Mouse (Mus musculus): ENCODE results near the gene Acta2. TPM values are rescaled to one million over a fixed set of nuclear protein-coding genes. Genes with fewer than 3 reads are reported as not detected.

The Acta2 gene
- polyA plus RNA-seq, 1 experiment from 2014 or later = 2.7 TPM

DNA sequence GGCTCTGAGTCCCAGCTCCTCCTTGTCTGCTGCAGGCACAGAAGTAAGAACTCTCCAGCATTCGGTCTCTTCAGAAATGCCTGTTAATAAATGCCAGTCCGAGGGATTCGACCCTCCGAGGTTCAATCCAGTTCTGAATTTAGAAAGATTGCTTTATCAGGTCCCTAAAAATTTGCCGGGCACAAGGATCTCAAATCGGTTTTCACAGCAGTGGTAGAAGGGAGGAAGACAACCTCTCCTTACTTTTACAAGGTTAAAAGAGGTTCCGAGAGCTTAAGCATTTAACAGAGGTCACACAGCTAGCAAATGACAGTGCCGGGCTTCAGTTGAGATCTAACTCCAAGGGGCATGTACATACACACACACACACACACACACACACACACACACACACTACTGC lies 36.0 kb upstream of the Acta2 start:
- H3K36me3 ChIP-seq (ENCODE audit: control insufficient read depth, insufficient read depth, low read length) = no peaks in the 10 kb centered on the region
- no peak for ATAC-seq (ENCODE audit: low read depth)
- no peak overlapping the region for H3K4me3 ChIP-seq (ENCODE audit: low read depth, low read length)
- H3K4me1 ChIP-seq (ENCODE audit: control insufficient read depth, insufficient read depth, low read length) = peaks cover 7% of the 10 kb centered on the region
- peak overlapping the region; percentile 76; the same call in 1 of the 2 replicates for H3K4me2 ChIP-seq (ENCODE audit: low read depth, low read length)
- 70% methylated on average over 8 of the region's 8 CpGs for WGBS
- no peaks in the 10 kb centered on the region for H3K27me3 ChIP-seq (ENCODE audit: control insufficient read depth, insufficient read depth, low read length)
- H3K9me3 ChIP-seq (ENCODE audit: control insufficient read depth, low read length) = no peaks in the 10 kb centered on the region
- no peak overlapping the region for H3K27ac ChIP-seq (ENCODE audit: low read depth, low read length)
- no peak overlapping the region for H3K9ac ChIP-seq (replicated peaks; ENCODE audit: low read depth, low read length)

DNA sequence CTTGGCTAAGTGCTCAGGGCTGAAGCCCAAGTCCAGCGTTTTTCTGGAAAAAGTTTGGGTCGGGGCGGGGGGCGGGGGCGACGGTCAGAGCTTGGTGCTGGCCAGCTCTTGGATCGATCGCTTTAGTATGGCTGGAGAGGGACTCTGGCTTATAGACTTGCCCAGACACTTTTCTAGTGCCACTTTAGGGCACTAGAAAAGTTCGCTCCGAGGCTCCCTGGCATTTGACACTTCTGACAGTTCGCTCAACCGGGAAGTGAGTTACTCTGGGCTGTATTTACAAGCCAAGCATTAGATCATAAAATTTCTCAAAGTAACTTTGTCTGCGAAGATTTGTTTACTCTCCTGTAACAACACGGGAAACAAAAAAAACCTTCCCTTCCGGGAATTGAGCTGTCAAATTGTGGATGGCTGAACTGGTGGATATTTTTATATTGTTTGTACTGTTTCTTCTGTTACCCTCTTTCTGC lies 35.5 kb upstream of the Acta2 start:
- Histone ChIP-seq H3K9ac (replicated peaks; ENCODE audit: low read depth, low read length) (0 out of 2 replicates have a peak overlapping the region, but pooled peaks have one; percentile 28), H3K27me3 (ENCODE audit: control insufficient read depth, insufficient read depth, low read length) (no peaks in the 10 kb centered on the region), H3K9me3 (ENCODE audit: control insufficient read depth, low read length) (no peaks in the 10 kb centered on the region), H3K4me1 (ENCODE audit: control insufficient read depth, insufficient read depth, low read length) (peaks cover 7% of the 10 kb centered on the region), H3K36me3 (ENCODE audit: control insufficient read depth, insufficient read depth, low read length) (no peaks in the 10 kb centered on the region), H3K4me2 (ENCODE audit: low read depth, low read length) (peak overlapping the region; percentile 76), H3K27ac (ENCODE audit: low read depth, low read length) (no peak overlapping the region), H3K4me3 (ENCODE audit: low read depth, low read length) (peak overlapping the region; percentile 31)
- WGBS = 17% methylated on average over 15 of the region's 15 CpGs
- ATAC-seq (ENCODE audit: low read depth) = peak; percentile 38; the same call in 1 of the 2 replicates

GRCm38 (mm10) chr19:34289948-34290789 lies 34.8 kb upstream of the Acta2 start, which contains the start of gene Fas:
Gene Fas (plus strand): TSS chr19:34290666.
- Histone ChIP-seq H3K36me3 (ENCODE audit: control insufficient read depth, insufficient read depth, low read length) (no peaks in the 10 kb centered on the region), H3K27ac (ENCODE audit: low read depth, low read length) (no peak within 1 kb of the TSS), H3K9me3 (ENCODE audit: control insufficient read depth, low read length) (no peaks in the 10 kb centered on the region), H3K4me3 (ENCODE audit: low read depth, low read length) (peak within 1 kb of the TSS; percentile 31), H3K4me2 (ENCODE audit: low read depth, low read length) (peak within 1 kb of the TSS; percentile 76), H3K4me1 (ENCODE audit: control insufficient read depth, insufficient read depth, low read length) (peaks cover 7% of the 10 kb centered on the region), H3K27me3 (ENCODE audit: control insufficient read depth, insufficient read depth, low read length) (no peaks in the 10 kb centered on the region), H3K9ac (replicated peaks; ENCODE audit: low read depth, low read length) (0 out of 2 replicates have a peak within 1 kb of the TSS, but pooled peaks have one; percentile 28)
- 2% methylated on average over 19 of the region's 19 CpGs for WGBS
- peak; percentile 94 for ATAC-seq (ENCODE audit: low read depth)

GRCm38 (mm10) chr19:34288696-34289095 lies 33.3 kb upstream of the Acta2 start:
- Histone ChIP-seq H3K27ac (ENCODE audit: low read depth, low read length) (no peak overlapping the region), H3K9ac (replicated peaks; ENCODE audit: low read depth, low read length) (no peak overlapping the region), H3K4me2 (ENCODE audit: low read depth, low read length) (no peak overlapping the region), H3K9me3 (ENCODE audit: control insufficient read depth, low read length) (no peaks in the 10 kb centered on the region), H3K36me3 (ENCODE audit: control insufficient read depth, insufficient read depth, low read length) (no peaks in the 10 kb centered on the region), H3K4me1 (ENCODE audit: control insufficient read depth, insufficient read depth, low read length) (peaks cover 7% of the 10 kb centered on the region), H3K27me3 (ENCODE audit: control insufficient read depth, insufficient read depth, low read length) (no peaks in the 10 kb centered on the region), H3K4me3 (ENCODE audit: low read depth, low read length) (no peak overlapping the region)
- WGBS = 100% methylated on average over 1 of the region's 1 CpGs
- ATAC-seq (ENCODE audit: low read depth) = no peak

- H3K36me3 ChIP-seq (ENCODE audit: control insufficient read depth, insufficient read depth, low read length) = no peaks in the 10 kb centered on the region
- no peak overlapping the region for H3K4me3 ChIP-seq (ENCODE audit: low read depth, low read length)
- 88% methylated on average over 13 of the region's 13 CpGs for WGBS
- H3K9ac ChIP-seq (replicated peaks; ENCODE audit: low read depth, low read length) = no peak overlapping the region
- peaks cover 7% of the 10 kb centered on the region for H3K4me1 ChIP-seq (ENCODE audit: control insufficient read depth, insufficient read depth, low read length)
- no peak overlapping the region for H3K4me2 ChIP-seq (ENCODE audit: low read depth, low read length)
- no peak for ATAC-seq (ENCODE audit: low read depth)
- H3K27ac ChIP-seq (ENCODE audit: low read depth, low read length) = no peak overlapping the region
- no peaks in the 10 kb centered on the region for H3K27me3 ChIP-seq (ENCODE audit: control insufficient read depth, insufficient read depth, low read length)
- H3K9me3 ChIP-seq (ENCODE audit: control insufficient read depth, low read length) = no peaks in the 10 kb centered on the region
Measured at GRCm38 (mm10) chr19:34287656-34288415, 32.4 kb upstream of the Acta2 start.

- H3K4me1 ChIP-seq (ENCODE audit: control insufficient read depth, insufficient read depth, low read length) = peaks cover 7% of the 10 kb centered on the region
- no peak overlapping the region for H3K9ac ChIP-seq (replicated peaks; ENCODE audit: low read depth, low read length)
- ATAC-seq (ENCODE audit: low read depth) = no peak
- H3K27me3 ChIP-seq (ENCODE audit: control insufficient read depth, insufficient read depth, low read length) = no peaks in the 10 kb centered on the region
- no peaks in the 10 kb centered on the region for H3K36me3 ChIP-seq (ENCODE audit: control insufficient read depth, insufficient read depth, low read length)
- H3K9me3 ChIP-seq (ENCODE audit: control insufficient read depth, low read length) = no peaks in the 10 kb centered on the region
- no peak overlapping the region for H3K27ac ChIP-seq (ENCODE audit: low read depth, low read length)
- no peak overlapping the region for H3K4me3 ChIP-seq (ENCODE audit: low read depth, low read length)
- H3K4me2 ChIP-seq (ENCODE audit: low read depth, low read length) = no peak overlapping the region
Measured at GRCm38 (mm10) chr19:34287221-34287620, 31.8 kb upstream of the Acta2 start.

GRCm38 (mm10) chr19:34284826-34285225 lies 29.4 kb upstream of the Acta2 start:
- 54% methylated on average over 2 of the region's 2 CpGs for WGBS
- no peaks in the 10 kb centered on the region for H3K36me3 ChIP-seq (ENCODE audit: control insufficient read depth, insufficient read depth, low read length)
- no peaks in the 10 kb centered on the region for H3K4me1 ChIP-seq (ENCODE audit: control insufficient read depth, insufficient read depth, low read length)
- no peaks in the 10 kb centered on the region for H3K9me3 ChIP-seq (ENCODE audit: control insufficient read depth, low read length)
- H3K27me3 ChIP-seq (ENCODE audit: control insufficient read depth, insufficient read depth, low read length) = no peaks in the 10 kb centered on the region
- H3K9ac ChIP-seq (replicated peaks; ENCODE audit: low read depth, low read length) = no peak overlapping the region
- no peak for ATAC-seq (ENCODE audit: low read depth)
- no peak overlapping the region for H3K27ac ChIP-seq (ENCODE audit: low read depth, low read length)
- no peak overlapping the region for H3K4me2 ChIP-seq (ENCODE audit: low read depth, low read length)
- H3K4me3 ChIP-seq (ENCODE audit: low read depth, low read length) = no peak overlapping the region

GRCm38 (mm10) chr19:34284383-34284782 lies 29.0 kb upstream of the Acta2 start:
- Histone ChIP-seq H3K4me2 (ENCODE audit: low read depth, low read length) (no peak overlapping the region), H3K27ac (ENCODE audit: low read depth, low read length) (no peak overlapping the region), H3K4me3 (ENCODE audit: low read depth, low read length) (no peak overlapping the region), H3K4me1 (ENCODE audit: control insufficient read depth, insufficient read depth, low read length) (no peaks in the 10 kb centered on the region), H3K36me3 (ENCODE audit: control insufficient read depth, insufficient read depth, low read length) (no peaks in the 10 kb centered on the region), H3K9me3 (ENCODE audit: control insufficient read depth, low read length) (no peaks in the 10 kb centered on the region), H3K27me3 (ENCODE audit: control insufficient read depth, insufficient read depth, low read length) (no peaks in the 10 kb centered on the region), H3K9ac (replicated peaks; ENCODE audit: low read depth, low read length) (no peak overlapping the region)
- ATAC-seq (ENCODE audit: low read depth) = no peak
- WGBS = 71% methylated on average over 10 of the region's 10 CpGs

DNA sequence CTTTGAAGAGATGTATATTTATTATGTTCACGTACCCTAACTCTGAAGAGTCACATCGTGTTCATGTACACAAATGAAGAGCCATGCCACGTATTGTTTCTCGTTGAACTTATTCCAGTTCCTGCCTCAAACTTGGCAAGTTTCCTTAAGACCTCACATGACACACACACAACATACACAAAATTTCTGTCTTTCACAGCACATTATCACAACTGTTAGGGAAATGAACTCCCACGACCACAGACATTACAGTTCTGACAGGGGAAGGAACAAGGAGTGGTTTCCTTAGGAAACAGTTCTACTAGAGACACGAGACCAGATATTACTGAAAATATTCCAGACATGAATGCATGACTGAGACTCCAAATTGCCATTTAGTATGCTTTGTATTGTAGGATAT lies 28.2 kb upstream of the Acta2 start:
- H3K27me3 ChIP-seq (ENCODE audit: control insufficient read depth, insufficient read depth, low read length) = no peaks in the 10 kb centered on the region
- no peak for ATAC-seq (ENCODE audit: low read depth)
- H3K36me3 ChIP-seq (ENCODE audit: control insufficient read depth, insufficient read depth, low read length) = no peaks in the 10 kb centered on the region
- 84% methylated on average over 6 of the region's 6 CpGs for WGBS
- no peak overlapping the region for H3K9ac ChIP-seq (replicated peaks; ENCODE audit: low read depth, low read length)
- no peaks in the 10 kb centered on the region for H3K9me3 ChIP-seq (ENCODE audit: control insufficient read depth, low read length)
- H3K4me2 ChIP-seq (ENCODE audit: low read depth, low read length) = no peak overlapping the region
- H3K4me3 ChIP-seq (ENCODE audit: low read depth, low read length) = no peak overlapping the region
- no peak overlapping the region for H3K27ac ChIP-seq (ENCODE audit: low read depth, low read length)
- H3K4me1 ChIP-seq (ENCODE audit: control insufficient read depth, insufficient read depth, low read length) = no peaks in the 10 kb centered on the region

Data from neural tube, embryonic 14.5 days (tissue).